Mouse (Mus musculus): ENCODE data around the gene Wdr35.
A peak's percentile ranks its signal among the peaks of the same experiment; 100 is the strongest.
"Not testable (repeated sequence)": the region's sequence is repeated elsewhere in the genome, so short reads cannot be mapped to it uniquely, and the experiment has no call there.

Wdr35 gene

DNA sequence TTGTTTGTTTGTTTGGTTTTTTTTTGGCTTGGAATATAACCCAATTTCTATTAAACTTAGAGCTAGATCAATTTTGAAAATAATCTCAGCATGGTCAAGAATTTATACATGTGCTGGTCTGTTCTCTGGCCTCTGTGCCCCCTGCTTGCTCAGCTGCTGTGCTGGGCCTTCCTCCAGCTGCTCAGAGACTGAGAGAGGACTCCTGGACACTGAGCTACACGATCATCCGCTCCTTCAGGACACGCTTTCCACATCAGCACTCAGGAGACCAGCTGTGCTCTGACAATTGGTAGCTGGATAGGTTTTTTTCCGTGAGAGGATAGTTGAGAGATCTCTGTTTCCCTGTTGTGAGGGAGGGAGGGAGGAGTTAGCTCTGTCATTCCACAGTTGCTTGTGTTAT lies 36.6 kb downstream of the Wdr35 start:
- DNase-seq = no peak

- no peak for DNase-seq
Observed at GRCm38 (mm10) chr12:9016376-9016775, 42.7 kb downstream of the Wdr35 start.

DNA sequence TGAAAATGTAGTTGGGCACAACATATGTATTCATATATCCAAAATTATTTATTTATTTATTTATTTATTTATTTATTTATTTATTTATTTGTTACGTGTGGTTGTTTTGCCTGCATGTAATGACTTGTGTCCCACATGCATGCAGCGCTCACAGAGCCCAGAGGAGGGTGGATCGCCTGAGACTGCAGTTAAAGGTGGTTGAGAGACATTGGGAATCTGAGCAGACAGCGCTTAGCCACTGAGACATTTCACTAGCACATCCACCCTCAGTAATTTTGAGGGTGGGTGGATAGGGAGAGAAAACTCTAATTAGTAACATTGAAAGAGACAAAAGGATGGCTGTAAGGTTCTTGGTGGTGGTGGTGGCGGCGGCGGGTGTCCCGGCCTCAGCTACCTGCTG lies 46.7 kb downstream of the Wdr35 start:
- DNase-seq = no peak

DNA sequence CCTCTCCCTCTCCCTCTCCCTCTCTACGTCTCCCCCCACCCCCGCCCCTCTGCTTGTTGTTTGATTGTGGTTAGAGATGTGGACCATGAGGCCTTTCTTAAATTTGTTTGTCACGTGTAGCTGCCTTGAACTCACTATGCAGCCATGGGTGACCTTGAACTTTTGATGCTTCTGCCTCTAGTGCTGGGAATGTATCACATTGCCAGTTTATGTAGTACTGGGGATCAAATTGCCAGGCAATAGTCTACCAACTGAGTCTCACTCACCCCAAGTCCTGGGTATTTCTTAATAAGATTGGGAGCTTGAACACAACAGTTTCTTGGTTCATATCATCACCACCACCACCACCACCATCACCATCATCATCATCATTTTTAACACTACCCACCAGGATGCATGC lies 47.3 kb downstream of the Wdr35 start:
- no peak for DNase-seq

DNA sequence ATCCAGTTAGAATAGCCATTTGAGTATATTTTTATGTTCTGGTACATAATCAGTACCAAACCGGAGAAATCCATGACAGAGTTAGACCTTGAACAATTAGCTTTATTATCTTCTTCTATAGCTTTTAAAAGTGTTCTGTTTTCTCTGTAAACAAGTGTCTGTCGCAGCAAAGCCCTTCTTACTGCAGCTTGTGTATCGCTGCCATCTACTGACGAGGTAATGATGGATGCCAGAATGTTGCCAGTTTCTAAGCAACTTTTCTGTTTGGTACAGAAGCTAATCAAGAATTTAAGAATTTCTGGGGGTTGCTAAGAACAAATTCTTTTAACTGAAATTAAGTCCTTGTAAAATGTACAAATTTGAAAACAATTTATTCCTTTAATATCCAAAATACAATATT lies 49.3 kb downstream of the Wdr35 start:
- no peak for DNase-seq

- no peak for DNase-seq
Observed at GRCm38 (mm10) chr12:9024071-9024470, 50.4 kb downstream of the Wdr35 start.

DNA sequence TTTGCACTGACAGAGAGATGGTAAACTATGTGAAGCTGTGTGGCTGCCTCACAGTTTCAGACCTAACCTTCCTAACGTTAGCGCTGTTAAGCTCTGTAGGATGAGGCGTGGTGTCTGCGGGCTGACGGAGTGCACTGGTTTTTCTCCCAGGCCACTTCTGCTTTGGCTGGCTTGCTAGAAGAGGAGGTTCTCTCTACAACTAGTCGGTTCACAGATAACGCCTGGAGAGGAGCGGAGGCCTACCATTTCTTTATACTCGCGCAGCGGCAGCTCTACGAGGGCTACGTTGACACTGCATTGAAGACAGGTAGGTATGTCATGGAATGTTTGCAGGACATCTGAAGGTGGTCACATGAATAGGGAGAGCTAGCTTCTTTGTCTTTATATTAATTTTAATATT lies 51.0 kb downstream of the Wdr35 start:
- no peak for DNase-seq

- DNase-seq = no peak
Observed at GRCm38 (mm10) chr12:9026843-9027242, 53.2 kb downstream of the Wdr35 start.

DNA sequence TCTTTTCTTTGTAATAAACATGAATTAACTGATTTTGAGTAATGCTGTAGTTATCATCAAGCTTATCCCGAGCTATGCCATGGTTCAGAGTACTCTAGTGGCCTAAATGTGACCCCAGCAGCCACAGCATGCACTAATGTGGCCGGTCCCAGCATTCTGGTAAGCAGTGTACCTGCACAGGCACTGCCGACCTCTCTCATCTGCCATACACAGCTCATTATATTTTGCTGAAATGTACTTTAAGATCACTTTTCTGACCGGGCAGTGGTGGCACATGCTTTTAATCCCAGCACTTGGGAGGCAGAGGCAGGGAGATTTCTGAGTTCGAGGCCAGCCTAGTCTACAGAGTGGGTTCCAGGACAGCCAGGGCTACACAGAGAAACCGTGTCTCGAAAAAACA lies 55.1 kb downstream of the Wdr35 start:
- not testable (repeated sequence) for DNase-seq

DNA sequence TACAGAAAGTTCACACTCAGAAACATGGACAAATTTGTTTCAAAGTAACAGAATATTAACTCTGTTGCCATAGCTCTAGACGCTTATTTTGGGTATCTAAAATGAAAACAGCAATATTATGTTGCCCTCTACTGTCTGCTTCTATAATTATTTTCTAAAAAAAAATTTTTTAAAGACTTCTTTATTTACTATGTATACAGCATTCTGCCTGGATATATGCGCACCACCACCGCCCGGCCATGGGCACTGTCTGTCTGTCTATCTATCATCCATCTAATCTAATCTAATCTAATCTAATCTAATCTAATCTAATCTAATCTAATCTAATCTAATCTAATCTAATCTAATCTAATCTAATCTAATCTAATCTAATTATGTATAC lies 55.8 kb downstream of the Wdr35 start:
- DNase-seq = no peak

GRCm38 (mm10) chr12:9029888-9030723 lies 56.4 kb downstream of the Wdr35 start, which contains the start of gene Ttc32:
Gene Ttc32, plus strand, starts transcription at chr12:9029997.
- peak; percentile 95 for DNase-seq

- no peak for DNase-seq
Observed at GRCm38 (mm10) chr12:9031166-9031565, 57.5 kb downstream of the Wdr35 start.

DNA sequence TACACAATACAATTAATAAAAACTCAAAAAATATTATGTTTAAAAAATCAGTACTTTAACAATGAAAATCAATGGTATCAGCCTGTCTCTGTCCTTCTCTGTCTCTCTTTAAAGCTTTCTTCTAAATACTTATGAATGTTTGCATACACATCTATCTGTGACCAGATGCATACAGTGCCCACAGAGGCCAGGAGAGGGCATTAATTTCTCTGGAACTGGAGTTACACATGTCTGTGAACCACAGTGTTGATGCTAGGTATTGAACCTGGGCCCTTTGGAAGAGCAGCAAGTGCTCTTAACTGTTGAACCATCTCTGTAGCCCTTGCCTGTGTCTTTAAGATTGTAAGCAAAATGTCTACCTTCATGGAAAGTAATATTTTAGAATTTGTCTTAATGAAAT lies 59.4 kb downstream of the Wdr35 start:
- no peak for DNase-seq

GRCm38 (mm10) chr12:9036409-9036808 lies 62.7 kb downstream of the Wdr35 start:
- DNase-seq = no peak

DNA sequence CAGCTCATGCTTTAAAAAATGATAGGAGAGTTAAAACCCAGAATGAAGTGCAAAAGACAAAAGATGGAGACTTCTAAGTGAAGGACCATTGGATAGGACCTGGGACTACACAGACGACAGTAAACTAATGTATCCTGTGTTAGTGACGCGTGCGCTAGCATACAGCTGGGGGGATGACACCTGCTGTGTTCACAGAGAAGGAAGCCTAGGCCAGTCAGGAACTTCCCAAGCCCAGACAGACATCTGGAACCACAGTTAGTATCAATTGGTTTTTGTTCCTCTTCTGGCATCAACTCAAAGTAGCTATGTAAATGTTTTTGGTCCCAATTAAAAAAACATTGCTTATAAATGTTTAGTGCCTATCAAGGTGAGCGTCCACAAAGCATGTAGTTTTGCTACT lies 66.5 kb downstream of the Wdr35 start:
- no peak for DNase-seq

- DNase-seq = no peak
Observed at GRCm38 (mm10) chr12:9040686-9041085, 67.0 kb downstream of the Wdr35 start.

- DNase-seq = no peak
Observed at GRCm38 (mm10) chr12:9042316-9042715, 68.6 kb downstream of the Wdr35 start.

DNA sequence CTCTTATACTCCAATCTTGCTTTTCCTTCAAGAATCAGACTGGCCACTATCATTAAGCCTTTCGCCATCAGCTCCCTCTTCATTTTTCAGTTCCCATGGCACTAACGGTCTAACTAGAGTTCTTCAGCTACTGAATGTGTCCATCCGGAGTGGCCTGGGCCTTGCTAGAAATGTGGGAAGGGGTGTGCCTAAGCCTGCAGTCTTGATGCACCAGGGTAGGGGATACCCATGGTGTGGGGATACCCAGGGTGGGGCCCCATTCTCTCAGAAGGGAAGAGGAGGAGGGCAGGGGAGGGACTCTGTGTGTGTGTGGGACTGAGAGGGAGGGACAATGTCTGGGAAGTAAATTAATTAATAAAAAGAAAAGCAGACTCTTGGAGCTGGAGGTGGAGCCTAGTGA lies 69.1 kb downstream of the Wdr35 start:
- no peak for DNase-seq

- DNase-seq = no peak
Observed at GRCm38 (mm10) chr12:9044666-9045065, 71.0 kb downstream of the Wdr35 start.

GRCm38 (mm10) chr12:9046674-9047073 lies 73.0 kb downstream of the Wdr35 start:
- DNase-seq = no peak

GRCm38 (mm10) chr12:9048090-9048489 lies 74.4 kb downstream of the Wdr35 start:
- DNase-seq = no peak

DNA sequence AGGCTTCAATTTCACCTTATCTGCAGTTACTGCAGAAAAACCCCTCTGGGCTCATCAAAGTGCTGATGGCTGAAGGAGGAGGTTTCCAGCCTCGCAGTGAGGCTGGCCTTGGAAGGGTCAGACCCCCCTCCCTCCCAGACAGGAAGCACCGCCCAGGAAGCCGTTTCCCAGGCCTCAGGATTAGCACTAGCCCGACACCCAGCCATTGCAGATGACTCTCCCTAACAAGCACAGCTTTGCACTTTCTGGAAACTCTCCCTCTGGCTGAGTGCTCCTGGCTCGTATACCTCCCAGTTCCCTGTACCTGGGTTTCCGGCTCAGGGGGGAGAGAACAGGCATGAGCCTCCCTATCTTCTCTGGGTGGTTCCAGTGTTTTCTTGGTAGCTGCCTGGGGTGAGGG lies 77.1 kb downstream of the Wdr35 start:
- DNase-seq = no peak

DNA sequence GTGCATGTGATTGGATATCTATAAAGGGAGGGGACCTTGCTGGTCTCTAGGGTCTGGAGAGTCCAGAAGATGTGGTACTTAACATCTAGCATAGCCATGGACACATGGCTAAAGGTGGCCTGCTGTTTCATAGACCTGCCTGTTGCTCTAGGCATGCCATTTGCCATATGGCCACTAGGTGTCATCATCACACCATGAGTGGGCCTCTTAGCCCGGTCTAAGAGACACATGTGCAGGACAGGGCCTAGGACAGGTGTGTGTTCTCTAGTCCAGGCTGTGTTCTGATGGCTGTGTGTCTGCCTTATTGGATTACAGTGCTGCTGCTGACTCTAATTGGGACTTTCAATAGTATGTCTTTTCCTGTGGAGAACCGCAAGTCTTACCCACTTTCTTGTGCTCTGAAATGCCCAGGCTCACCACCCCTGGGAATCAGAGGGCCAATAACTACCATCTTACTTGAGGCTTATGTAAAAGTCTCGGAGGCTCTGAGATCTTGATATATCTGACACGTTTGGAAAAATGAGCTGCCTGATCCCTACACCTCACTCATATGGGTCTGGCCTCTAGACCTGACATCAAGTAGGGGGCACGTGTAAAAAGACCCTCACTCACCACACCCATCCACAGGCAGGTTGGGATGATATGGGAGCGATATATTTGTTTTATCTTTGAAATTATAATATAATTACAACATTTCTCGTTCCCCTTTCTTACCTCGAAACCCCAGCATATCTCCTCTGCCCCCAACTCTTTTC lies 78.6 kb downstream of the Wdr35 start:
- peak; percentile 81 for DNase-seq

GRCm38 (mm10) chr12:9053345-9053744 lies 79.7 kb downstream of the Wdr35 start:
- no peak for DNase-seq
